Mouse (Mus musculus) CD4-positive, CD25-positive, alpha-beta regulatory T cell, adult 4 months (primary cell): ENCODE results near the gene Blvra. TPM values are rescaled to one million over a fixed set of nuclear protein-coding genes. Genes with fewer than 3 reads are reported as not detected.
"Not testable (repeated sequence)": the region's sequence is repeated elsewhere in the genome, so short reads cannot be mapped to it uniquely, and the experiment has no call there.

Experiments used
- ATAC-seq: one replicate; pipeline ENCODE4 v1.8.0; 2017
- polyA plus RNA-seq, 2 experiments: library from polyadenylated mRNA; unstranded; fragments of 100-300 nt; shearing (Covaris generic); gene quantifications; one replicate each; pipeline ENCODE4 v1.2.1; 2017

The Blvra gene
- 100 to 1,000 TPM; 105 to 107 TPM for polyA plus RNA-seq

GRCm38 (mm10) chr2:127070435-127070841 lies at the start of gene Blvra:
Gene Blvra, plus strand, starts transcription at chr2:127070665.
- peak; percentile 100 for ATAC-seq

GRCm38 (mm10) chr2:127035006-127035605 lies 35.4 kb upstream of the Blvra start:
- no peak for ATAC-seq

DNA sequence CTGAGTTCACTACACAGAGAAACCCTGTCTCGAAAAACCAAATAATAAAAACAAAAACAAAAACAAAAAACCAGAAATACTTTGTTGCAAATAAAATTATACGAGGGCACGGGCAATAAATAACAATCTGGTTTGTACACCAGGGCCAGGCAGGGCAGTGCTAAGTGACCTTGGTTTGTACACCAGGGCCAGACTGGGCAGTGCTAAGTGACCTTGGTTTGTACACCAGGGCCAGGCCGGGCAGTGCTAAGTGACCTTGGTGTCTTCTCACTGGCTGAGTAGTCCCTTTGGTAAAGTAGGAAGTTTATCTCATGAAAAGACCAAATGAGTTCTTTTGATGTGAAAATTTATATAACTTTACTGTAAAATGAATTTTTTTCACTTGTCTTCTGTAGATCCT lies 33.2 kb upstream of the Blvra start:
- no peak for ATAC-seq

DNA sequence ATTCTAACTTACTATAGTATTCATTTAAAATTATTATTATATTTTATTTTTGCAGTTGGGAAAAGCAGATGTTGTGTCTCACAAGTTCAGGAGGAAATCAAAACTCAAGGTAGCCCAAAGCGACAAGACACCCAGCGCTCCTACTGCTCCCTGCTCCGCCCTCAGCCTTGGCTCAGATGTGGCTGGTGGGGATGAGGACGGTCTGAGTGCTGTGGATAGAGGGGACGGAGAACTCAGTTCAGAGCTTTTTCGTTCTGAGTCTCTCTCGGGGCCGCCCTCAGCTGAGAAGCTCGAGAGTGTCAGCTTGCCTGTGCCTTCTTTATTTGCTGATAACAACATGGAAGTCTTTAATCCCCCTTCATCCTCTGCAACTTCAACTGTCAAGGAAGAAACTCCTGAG lies 9.0 kb upstream of the Blvra start:
- ATAC-seq = no peak

DNA sequence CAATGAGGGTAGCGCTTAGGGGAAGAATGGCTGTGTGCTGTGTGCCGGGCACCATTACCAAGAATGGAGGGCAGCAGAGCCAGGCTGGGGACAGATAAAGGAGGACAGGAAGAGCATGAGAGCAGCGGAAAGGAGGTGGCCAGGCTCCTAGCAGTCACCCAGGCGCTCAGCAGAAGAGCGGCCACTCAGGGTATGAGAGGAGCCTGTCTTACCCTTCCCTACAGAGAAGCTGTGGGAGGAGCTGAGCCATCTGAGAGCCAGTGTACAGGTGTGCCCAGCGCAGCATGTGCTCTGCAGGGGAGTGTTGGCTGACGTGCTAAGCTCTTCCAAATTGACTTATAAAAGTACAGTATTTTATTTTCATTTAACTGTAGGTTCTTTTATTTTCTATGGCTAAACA lies 1.7 kb upstream of the Blvra start:
- ATAC-seq = no peak

DNA sequence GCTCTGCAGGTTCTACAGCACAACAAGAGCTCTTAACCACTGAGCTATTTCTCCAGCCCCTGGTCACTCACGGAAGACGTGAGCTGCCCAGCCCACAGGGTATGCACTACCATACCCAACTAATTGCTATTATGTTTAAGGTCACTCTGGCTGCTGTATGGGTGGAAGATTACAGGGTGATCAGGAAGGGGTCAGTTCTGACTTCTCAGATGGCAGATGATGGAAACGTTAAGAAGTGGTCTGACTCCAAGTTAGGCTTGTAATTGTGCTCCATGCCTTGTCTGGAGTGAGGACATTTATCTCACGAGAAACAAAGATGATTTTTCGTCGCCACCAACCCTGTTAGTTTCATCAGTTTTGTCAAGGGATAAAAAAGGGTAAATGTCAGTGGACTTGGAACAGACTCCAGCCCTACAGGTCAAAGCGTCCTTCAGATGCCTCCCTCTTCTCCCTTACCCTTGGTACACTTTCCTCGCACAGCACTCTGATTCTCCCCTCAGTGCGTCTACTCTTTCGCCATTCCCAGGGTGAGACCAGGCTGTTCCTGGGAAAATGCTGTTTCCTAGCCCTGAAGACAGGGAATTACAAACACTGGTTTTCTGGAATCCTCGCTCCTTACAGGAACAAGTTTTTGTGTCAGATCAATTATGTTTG lies 557 bp upstream of the Blvra start:
- no peak for ATAC-seq

DNA sequence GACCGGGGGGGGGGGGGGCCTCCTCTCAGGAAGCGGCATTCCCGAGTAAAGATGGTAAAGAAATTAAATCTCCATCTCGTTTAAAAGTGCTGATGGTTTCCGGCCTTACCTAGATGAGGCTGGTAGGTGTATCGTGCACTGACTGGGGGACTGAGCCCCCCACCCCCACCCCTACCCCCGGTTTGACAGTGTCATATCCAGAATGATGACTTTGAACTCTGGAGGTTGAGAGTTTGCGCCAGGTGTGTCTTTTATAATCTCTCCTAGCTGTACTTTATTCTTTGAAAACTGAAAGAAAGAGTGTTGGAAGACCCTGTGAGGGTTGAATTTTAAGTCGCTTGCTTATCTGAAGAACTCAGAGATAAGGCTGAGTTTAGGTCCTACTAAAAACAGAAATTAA lies 414 bp downstream of the Blvra start:
- ATAC-seq = peak; percentile 13

DNA sequence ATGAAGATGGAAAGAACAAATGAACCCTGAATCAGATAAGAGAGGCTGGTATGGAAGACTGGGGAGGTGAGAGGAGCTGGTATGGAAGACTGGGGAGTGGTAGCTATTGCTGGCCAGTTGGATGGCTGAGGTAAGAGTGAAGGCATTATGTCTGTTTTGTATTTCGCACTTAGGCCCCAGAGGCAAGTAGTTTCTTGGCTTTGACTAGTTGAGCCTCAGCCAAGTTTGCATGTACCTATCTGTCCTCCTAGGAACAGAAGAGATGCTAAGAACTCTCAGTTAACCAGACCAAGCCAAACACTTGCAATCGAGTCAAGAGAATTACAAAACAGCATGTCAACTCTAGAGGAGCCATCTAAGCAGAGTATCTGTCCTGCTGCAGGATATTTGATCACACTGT lies 3.7 kb downstream of the Blvra start:
- ATAC-seq = no peak

GRCm38 (mm10) chr2:127077611-127078010 lies 7.1 kb downstream of the Blvra start:
- ATAC-seq = no peak

DNA sequence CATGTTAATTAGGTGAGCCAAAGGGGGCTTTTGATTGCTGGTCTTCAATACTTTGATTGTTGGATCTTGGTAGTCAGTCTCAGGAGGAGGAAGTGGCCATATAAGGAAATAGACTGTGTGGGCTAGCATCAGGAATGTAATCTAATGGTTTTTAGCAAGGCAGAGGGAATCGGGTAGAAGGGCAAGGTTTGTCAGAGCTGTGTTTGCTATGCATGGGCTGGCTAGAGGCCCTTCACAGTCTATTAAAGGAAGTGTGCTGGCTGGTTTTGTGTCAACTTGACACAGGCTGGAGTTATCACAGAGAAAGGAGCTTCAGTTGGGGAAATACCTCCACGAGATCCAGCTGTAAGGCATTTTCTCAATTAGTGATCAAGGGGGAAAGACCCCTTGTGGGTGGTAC lies 8.6 kb downstream of the Blvra start:
- ATAC-seq = not testable (repeated sequence)

- ATAC-seq = no peak
These were observed 9.6 kb downstream of the Blvra start for GRCm38 (mm10) chr2:127079881-127080590.

GRCm38 (mm10) chr2:127080591-127081218 lies 10.2 kb downstream of the Blvra start:
- ATAC-seq = no peak

DNA sequence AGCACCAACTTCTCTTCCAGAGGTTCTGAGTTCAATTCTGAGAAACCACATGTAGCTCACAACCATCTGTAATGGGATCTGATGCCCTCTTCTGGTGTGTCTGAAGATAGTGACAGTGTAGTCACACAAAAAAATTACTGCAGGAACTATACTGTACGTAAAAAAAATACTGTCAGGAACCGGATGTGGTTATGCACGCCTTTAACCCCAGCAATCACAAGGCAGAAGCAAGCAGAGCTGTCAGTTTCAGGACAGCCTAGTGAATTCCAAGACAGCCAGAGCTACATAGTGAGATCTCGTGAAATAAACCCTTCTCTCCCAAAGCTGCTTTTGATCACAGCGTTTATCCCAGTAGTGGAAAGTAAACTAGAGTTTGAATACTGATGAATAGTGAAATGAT lies 15.8 kb downstream of the Blvra start:
- ATAC-seq = peak; percentile 99

GRCm38 (mm10) chr2:127090151-127090550 lies 19.7 kb downstream of the Blvra start:
- ATAC-seq = not testable (repeated sequence)

GRCm38 (mm10) chr2:127092000-127092399 lies 21.5 kb downstream of the Blvra start:
- ATAC-seq = no peak

- no peak for ATAC-seq
These were observed 38.5 kb downstream of the Blvra start for GRCm38 (mm10) chr2:127108986-127109385.

DNA sequence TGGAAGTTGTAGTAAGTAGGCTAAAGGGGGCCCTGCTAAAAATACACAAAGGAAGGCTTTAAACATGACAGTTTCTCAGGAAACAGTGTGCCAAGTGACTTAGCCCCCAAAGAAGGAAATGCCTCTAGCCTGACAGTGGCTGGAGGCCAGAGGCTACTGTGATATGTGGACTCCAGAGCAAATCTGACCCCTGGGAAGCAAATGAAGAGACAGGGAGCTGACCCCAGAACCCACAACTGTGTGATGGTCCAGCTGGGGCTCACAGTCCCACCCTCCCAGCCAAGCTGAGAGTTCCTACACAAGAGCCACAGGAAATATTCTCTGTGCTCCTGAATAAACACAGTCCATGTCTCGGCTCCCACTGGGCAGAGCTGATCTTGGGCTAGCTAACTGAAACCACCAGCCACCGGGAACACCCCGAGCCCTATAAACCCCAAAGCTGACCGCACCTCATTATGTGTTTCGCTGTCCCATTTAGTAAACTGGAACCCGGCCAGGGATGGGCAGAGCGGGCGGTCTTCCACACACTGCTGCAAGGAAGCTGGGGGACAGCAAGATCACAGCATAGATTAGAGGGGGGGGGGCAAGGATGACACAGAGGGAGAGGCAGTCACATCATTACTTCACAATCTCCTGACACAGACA lies 51.2 kb downstream of the Blvra start:
- no peak for ATAC-seq

GRCm38 (mm10) chr2:127128926-127129325 lies 58.5 kb downstream of the Blvra start:
- ATAC-seq = no peak

DNA sequence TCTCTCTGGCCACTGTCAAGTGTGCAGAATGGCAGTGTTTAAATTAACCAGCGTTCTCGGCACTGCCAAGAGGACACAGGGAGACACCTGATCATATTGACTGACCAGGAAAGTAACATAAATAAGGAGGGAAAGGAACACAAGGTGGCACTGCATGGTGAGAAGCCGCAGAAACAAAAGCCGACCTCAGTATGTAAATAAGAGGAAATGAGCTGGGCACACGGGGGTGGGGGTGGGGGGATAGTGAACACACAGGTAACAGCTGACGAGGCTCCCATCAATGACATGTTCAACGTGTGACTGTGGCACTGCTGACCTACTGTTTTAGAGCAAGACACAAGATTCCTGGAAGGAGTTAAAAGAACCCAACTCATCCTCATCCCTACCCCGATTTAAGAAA lies 60.9 kb downstream of the Blvra start:
- no peak for ATAC-seq

GRCm38 (mm10) chr2:127133621-127134461 lies 63.4 kb downstream of the Blvra start, which contains the start of gene Ncaph:
Gene Ncaph, minus strand, starts transcription at chr2:127133954.
- peak; percentile 94 for ATAC-seq

- not testable (repeated sequence) for ATAC-seq
These were observed 64.8 kb downstream of the Blvra start for GRCm38 (mm10) chr2:127135255-127135654.

- ATAC-seq = no peak
These were observed 66.5 kb downstream of the Blvra start for GRCm38 (mm10) chr2:127136979-127137378.
